Mouse (Mus musculus) urinary bladder, adult 18-20 months (tissue): ENCODE data around the gene Duoxa2.

Experiments used
- DNase-seq, 2 experiments: peaks; one replicate each; pipeline ENCODE4 v3.0.0; 2022; ENCODE audit warnings: low spot score in 2 of 2, mixed read lengths in 2 of 2

Gene Duoxa2

DNA sequence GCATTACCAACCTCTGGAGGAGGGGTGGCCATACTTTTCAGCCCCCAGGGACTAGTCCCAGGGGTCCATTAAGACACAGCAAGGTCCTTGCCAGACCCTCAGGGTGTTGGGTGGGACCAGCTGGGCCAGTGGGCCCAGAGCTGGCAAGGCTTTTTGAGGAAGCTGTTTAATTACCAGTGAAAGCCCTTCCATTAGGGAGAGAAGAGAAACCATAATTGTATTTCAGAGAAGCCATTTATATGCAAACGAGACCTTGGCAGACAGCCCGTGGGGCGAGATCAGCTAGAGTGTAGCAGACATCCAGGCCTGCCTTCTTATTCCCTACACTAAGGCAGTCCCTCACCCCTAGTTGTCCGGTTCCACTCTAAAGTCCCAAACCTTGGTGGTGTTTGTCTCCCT, 53.2 kb downstream of the Duoxa2 start:
- DNase-seq, result no peak
